Mouse (Mus musculus): ENCODE data around the gene Ift22. TPM values are rescaled to one million over a fixed set of nuclear protein-coding genes. Genes with fewer than 3 reads are reported as not detected.

Gene Ift22
- polyA plus RNA-seq, 1 experiment: 10.7 TPM

DNA sequence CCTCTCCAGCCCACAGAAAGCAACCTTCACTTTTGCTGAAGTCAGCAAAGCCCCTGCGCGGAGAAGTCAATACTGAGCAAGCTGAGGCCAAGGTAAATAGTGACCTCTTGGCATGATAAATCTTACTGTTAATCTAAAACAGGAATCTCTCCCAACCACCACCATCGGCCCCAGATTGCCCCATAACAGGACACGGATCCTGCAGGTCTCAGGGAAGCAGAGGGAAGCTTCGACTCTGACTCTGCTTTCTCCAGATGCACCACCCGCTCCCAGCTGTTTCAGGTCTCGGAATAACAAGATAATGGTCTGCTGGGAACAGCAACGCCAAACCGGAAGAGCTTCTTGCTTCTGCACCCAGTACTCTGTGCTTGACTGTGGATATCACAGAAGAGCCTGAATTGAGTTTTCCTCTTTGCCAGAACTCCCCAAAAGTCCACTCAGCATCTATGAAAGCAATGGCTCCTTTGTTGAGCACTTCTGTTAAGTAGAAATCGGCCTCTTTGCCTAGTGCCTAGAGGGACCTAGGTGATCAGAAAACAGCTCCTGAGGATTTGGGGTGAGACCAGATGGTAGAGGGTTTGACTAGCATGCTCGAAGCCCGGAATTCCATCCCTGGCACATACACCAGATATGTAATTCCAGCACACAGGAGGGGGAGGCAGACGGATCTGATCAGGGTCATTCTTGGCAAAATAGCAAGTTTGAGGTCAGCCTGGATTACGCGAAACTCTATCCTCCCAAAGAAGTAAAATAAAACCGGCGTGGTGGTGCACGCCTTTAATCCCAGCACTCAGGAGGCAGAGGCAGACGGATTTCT is 19.2 kb upstream of the Ift22 start:
- H3K4me3 ChIP-seq (replicated peaks; ENCODE audit: control insufficient read depth, low read depth, low read length): no peak overlapping the region
- H3K4me1 ChIP-seq (ENCODE audit: control insufficient read depth, insufficient read depth, low read length): no peaks in the 10 kb centered on the region
- 66% methylated on average over 19 of the region's 19 CpGs for WGBS
- TF ChIP-seq POLR2A (IDR thresholded peaks at IDR 0.05; ENCODE audit: borderline replicate concordance, control insufficient read depth, low read depth, low read length): no peak
- H3K27ac ChIP-seq (ENCODE audit: control insufficient read depth, insufficient read depth, low read depth, low read length, poor library complexity): no peak overlapping the region

DNA sequence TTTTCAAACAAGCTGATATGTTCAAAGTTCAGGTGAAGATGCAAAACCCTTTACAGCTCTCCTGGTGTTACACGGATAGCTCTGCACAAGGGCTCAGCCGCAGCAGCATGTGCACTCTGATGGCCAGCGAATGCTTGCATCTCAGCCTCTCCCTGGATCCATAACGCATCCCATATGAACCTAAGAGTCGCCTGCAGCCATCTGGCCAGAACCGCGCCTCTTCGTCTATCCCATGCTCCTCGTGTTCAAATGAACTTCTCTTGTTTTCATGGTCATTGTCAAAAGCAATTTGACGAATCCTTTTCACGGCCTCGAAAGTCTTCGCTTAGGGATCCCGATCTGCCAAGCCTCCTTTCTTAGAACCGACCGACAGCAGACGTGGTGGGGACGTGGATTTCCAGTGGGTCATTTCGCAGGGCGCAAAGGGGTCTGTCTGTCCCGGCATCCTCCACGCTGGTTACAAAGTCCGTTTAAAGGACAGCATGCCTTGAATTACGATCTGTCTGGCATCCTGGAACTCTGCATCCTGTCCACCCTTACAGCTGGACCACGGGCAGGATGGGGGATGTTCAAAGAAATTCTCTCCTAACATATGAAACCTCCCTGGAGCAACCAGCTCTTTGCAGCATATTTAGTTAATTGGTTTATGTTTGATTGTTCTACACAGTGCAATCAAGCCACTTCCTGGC is 13.0 kb upstream of the Ift22 start:
- H3K4me1 ChIP-seq (ENCODE audit: control insufficient read depth, insufficient read depth, low read length): no peaks in the 10 kb centered on the region
- no peak overlapping the region for H3K27ac ChIP-seq (ENCODE audit: control insufficient read depth, insufficient read depth, low read depth, low read length, poor library complexity)
- WGBS: 67% methylated on average over 25 of the region's 25 CpGs
- TF ChIP-seq CTCF (IDR thresholded peaks at IDR 0.05; ENCODE audit: control insufficient read depth, insufficient read depth, low read length) (no peak), POLR2A (IDR thresholded peaks at IDR 0.05; ENCODE audit: borderline replicate concordance, control insufficient read depth, low read depth, low read length) (no peak)
- no peak overlapping the region for H3K4me3 ChIP-seq (replicated peaks; ENCODE audit: control insufficient read depth, low read depth, low read length)

DNA sequence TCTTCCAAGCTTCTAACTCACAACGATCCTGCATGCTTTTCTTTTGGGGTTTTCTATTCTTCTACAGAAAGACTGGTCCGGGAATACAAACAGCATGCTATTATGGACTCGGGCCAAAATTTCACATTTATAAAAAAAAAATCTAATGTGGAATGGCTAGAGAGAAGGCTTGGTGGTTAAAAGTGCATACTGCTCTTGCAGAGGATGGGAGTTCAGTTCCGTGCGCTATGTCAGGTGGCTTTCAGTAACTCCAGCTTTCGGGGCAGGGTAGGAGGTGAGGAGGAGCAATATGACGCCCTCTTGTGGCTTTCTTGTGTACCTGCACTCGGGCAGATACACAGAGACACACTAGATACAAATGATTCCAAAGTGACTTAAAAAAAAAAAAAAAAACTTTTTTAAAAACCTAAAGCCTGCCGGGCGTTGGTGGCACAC is 12.4 kb upstream of the Ift22 start:
- no peak overlapping the region for H3K4me3 ChIP-seq (replicated peaks; ENCODE audit: control insufficient read depth, low read depth, low read length)
- TF ChIP-seq CTCF (IDR thresholded peaks at IDR 0.05; ENCODE audit: control insufficient read depth, insufficient read depth, low read length) (no peak), POLR2A (IDR thresholded peaks at IDR 0.05; ENCODE audit: borderline replicate concordance, control insufficient read depth, low read depth, low read length) (no peak)
- no peaks in the 10 kb centered on the region for H3K4me1 ChIP-seq (ENCODE audit: control insufficient read depth, insufficient read depth, low read length)
- no peak overlapping the region for H3K27ac ChIP-seq (ENCODE audit: control insufficient read depth, insufficient read depth, low read depth, low read length, poor library complexity)
- 60% methylated on average over 10 of the region's 10 CpGs for WGBS

DNA sequence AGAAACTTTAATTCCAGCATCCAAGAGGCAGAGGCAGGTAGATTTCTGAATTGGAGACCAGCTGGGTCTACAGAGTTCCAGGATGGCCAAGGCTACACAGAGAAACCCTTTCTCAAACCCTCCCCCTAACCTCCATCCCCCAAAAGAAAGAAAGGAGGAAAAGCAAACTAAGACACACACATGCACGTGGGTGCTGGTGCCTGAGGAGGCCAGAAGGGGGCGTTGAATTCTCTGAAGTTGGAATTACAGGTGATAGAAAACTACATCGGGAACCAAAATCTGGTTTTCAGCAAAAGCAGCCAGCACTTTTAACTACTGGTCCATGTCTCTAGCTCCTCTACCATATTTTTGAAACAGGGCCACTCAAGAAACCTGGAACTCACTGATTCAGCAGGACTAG is 3.3 kb upstream of the Ift22 start:
- Histone ChIP-seq H3K4me1 (ENCODE audit: control insufficient read depth, insufficient read depth, low read length) (no peaks in the 10 kb centered on the region), H3K27ac (ENCODE audit: control insufficient read depth, insufficient read depth, low read depth, low read length, poor library complexity) (no peak overlapping the region), H3K4me3 (replicated peaks; ENCODE audit: control insufficient read depth, low read depth, low read length) (no peak overlapping the region)
- TF ChIP-seq POLR2A (IDR thresholded peaks at IDR 0.05; ENCODE audit: borderline replicate concordance, control insufficient read depth, low read depth, low read length): no peak
- TF ChIP-seq CTCF (IDR thresholded peaks at IDR 0.05; ENCODE audit: control insufficient read depth, insufficient read depth, low read length): no peak
- WGBS: 59% methylated on average over 3 of the region's 3 CpGs

DNA sequence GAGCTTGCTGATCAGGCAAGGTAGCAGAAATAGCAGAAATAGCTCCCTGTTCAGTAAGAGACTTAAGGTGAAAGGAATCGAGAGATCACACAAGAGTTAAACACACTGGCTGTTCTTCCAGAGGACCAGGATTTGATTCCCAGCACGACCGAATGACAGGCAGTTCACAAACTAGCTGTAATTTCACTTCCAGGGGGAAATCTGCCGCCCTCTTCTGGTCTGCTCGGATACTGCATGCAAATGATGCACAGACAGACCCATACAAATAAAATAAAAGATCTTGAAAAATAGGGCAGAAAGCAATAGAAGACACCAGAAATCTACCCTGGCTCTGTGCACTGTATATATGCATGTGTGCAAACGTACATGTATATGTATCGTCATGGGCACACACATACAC is 2.3 kb upstream of the Ift22 start:
- H3K27ac ChIP-seq (ENCODE audit: control insufficient read depth, insufficient read depth, low read depth, low read length, poor library complexity): no peak overlapping the region
- TF ChIP-seq CTCF (IDR thresholded peaks at IDR 0.05; ENCODE audit: control insufficient read depth, insufficient read depth, low read length): peak; percentile 38; the same call in 1 of the 2 replicates
- no peak for TF ChIP-seq POLR2A (IDR thresholded peaks at IDR 0.05; ENCODE audit: borderline replicate concordance, control insufficient read depth, low read depth, low read length)
- WGBS: 42% methylated on average over 7 of the region's 7 CpGs
- H3K4me3 ChIP-seq (replicated peaks; ENCODE audit: control insufficient read depth, low read depth, low read length): no peak overlapping the region
- H3K4me1 ChIP-seq (ENCODE audit: control insufficient read depth, insufficient read depth, low read length): no peaks in the 10 kb centered on the region

DNA sequence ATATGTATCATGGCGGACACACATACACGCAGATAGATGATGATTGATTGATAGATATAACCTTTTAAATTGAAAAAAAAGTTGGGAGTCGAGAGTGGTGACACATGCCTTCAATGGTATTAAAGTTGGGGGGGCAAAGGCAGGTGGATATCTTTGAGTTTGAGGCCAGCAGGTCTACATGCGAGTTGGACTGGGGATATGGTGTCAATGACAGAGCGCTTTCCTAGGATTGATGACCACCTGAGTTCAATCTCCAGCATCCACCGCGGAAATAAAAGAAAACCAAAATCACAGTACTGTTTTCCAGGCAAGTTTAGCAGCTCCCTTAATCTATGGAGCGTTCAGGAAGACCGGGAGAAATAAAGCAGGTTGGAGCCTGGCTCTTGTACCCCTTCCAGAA is 363 bp upstream of the Ift22 start:
- TF ChIP-seq CTCF (IDR thresholded peaks at IDR 0.05; ENCODE audit: control insufficient read depth, insufficient read depth, low read length) (no peak), POLR2A (IDR thresholded peaks at IDR 0.05; ENCODE audit: borderline replicate concordance, control insufficient read depth, low read depth, low read length) (no peak)
- H3K4me1 ChIP-seq (ENCODE audit: control insufficient read depth, insufficient read depth, low read length): no peaks in the 10 kb centered on the region
- peak overlapping the region; percentile 45 for H3K27ac ChIP-seq (ENCODE audit: control insufficient read depth, insufficient read depth, low read depth, low read length, poor library complexity)
- 36% methylated on average over 9 of the region's 9 CpGs for WGBS
- H3K4me3 ChIP-seq (replicated peaks; ENCODE audit: control insufficient read depth, low read depth, low read length): peak overlapping the region; percentile 83

DNA sequence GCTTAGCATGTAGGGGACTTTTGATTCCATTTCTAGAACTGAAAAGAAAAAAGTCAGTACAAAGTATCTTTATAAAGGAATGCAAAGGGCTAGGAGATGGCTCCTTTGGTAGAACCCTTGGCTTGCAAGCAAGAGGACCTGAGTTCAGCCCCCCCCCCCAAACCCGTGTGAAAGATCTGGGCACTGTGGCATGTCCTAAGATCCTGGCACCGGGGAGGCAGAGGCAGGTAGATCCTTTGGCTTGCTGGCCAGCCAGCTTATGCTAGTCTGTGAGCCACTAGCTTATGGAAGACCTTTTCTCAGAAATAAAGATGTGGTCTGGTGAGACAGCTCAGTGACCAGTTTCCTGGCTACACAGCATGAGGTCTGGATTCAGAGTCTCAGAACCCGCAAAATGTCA is 6.2 kb downstream of the Ift22 start:
- Histone ChIP-seq H3K4me3 (replicated peaks; ENCODE audit: control insufficient read depth, low read depth, low read length) (no peak overlapping the region), H3K27ac (ENCODE audit: control insufficient read depth, insufficient read depth, low read depth, low read length, poor library complexity) (no peak overlapping the region), H3K4me1 (ENCODE audit: control insufficient read depth, insufficient read depth, low read length) (no peaks in the 10 kb centered on the region)
- TF ChIP-seq CTCF (IDR thresholded peaks at IDR 0.05; ENCODE audit: control insufficient read depth, insufficient read depth, low read length): no peak
- no peak for TF ChIP-seq POLR2A (IDR thresholded peaks at IDR 0.05; ENCODE audit: borderline replicate concordance, control insufficient read depth, low read depth, low read length)
- 83% methylated on average over 3 of the region's 3 CpGs for whole genome bisulfite sequencing

DNA sequence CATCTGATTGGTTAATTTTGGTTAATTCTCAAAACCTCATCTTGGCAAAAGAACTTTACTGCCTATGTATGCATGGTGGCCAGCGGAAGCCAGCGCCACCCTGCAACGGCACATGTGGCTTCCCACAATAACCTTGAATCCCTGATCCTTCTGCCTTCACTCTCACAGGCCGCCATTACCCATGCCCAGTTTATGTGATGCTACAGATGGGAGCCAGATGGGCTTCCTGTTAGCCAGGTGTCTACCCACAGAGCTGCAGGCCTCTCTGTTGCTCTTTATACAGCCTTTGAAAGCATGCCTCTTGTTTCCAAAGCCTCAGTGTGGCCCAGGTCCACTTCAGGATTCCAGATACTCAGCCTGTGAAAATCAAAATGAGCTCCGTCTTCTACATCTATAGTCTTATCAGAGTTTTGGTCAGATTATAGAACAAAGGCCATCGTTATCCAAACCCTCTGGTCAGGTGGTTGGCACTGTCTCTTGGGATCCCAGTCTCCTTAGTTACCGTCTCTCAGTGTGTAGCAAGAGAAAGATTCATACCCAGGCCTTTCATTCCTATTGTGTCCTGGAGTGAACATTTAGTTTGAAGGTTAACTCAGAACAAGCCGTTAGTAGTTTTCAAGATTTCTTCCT is 9.8 kb downstream of the Ift22 start:
- no peak overlapping the region for H3K4me3 ChIP-seq (replicated peaks; ENCODE audit: control insufficient read depth, low read depth, low read length)
- WGBS: 94% methylated on average over 8 of the region's 8 CpGs
- H3K27ac ChIP-seq (ENCODE audit: control insufficient read depth, insufficient read depth, low read depth, low read length, poor library complexity): no peak overlapping the region
- no peaks in the 10 kb centered on the region for H3K4me1 ChIP-seq (ENCODE audit: control insufficient read depth, insufficient read depth, low read length)
- TF ChIP-seq POLR2A (IDR thresholded peaks at IDR 0.05; ENCODE audit: borderline replicate concordance, control insufficient read depth, low read depth, low read length): no peak
